Mouse (Mus musculus) lung, embryonic 15.5 days (tissue): ENCODE data around the gene Rem2. TPM values are rescaled to one million over a fixed set of nuclear protein-coding genes. Genes with fewer than 3 reads are reported as not detected.
A peak's percentile ranks its signal among the peaks of the same experiment; 100 is the strongest.

Experiments used
- ATAC-seq: fragments of 200-750 bp; cut with Nextera tagmentation; 2 replicates; pipeline ENCODE4 v1.8.0; 2017; ENCODE audit warnings: moderate number of reproducible peaks, borderline replicate concordance; ENCODE audit not compliant: low FRiP score, low TSS enrichment; ENCODE audit errors: extremely low read depth
- H3K27ac ChIP-seq: fragments of 300-500 bp; sonication (generic); 2 replicates; pipeline ENCODE4 v1.5.1; 2015; ENCODE audit warnings: moderate library complexity, mild to moderate bottlenecking, inconsistent platforms
- H3K27me3 ChIP-seq: fragments of 300-500 bp; sonication (generic); 2 replicates; pipeline ENCODE4 v1.6.1; 2015; ENCODE audit warnings: inconsistent platforms
- H3K36me3 ChIP-seq: fragments of 300-500 bp; sonication (generic); 2 replicates; pipeline ENCODE4 v1.6.1; 2015; ENCODE audit warnings: inconsistent platforms
- H3K4me1 ChIP-seq: fragments of 300-500 bp; sonication (generic); 2 replicates; pipeline ENCODE4 v1.6.1; 2015; ENCODE audit warnings: inconsistent platforms
- H3K4me2 ChIP-seq: fragments of 300-500 bp; sonication (generic); 2 replicates; pipeline ENCODE4 v1.6.1; 2015; ENCODE audit warnings: inconsistent platforms, mild to moderate bottlenecking, moderate library complexity
- H3K4me3 ChIP-seq: fragments of 300-500 bp; sonication (generic); 2 replicates; pipeline ENCODE4 v1.5.1; 2015; ENCODE audit warnings: mild to moderate bottlenecking, inconsistent platforms
- H3K9ac ChIP-seq: fragments of 300-500 bp; sonication (generic); 2 replicates; pipeline ENCODE4 v1.6.1; 2015; ENCODE audit warnings: inconsistent platforms
- H3K9me3 ChIP-seq: fragments of 300-500 bp; sonication (generic); 2 replicates; pipeline ENCODE4 v1.6.1; 2016; ENCODE audit warnings: inconsistent platforms
- WGBS: fragments of 180-500 bp; shearing (Covaris S2); methylation state at CpG from one replicate; pipeline ENCODE4 v1.1.7; 2015; 5-methylcytosine and 5-hydroxymethylcytosine counted together
- polyA plus RNA-seq: library from polyadenylated mRNA; unstranded; fragments of >200 nt; fragmentation: Nextera tagmentation; extraction: Ambion mirVana; gene quantifications from 2 replicates; pipeline ENCODE4 v1.2.1, GENCODE M21; 2015

Rem2 gene
- polyA plus RNA-seq, 1 experiment from 2014 or later: 16.2 TPM

GRCm38 (mm10) chr14:54454669-54455528 lies 21.0 kb upstream of the Rem2 start:
- Histone ChIP-seq H3K27ac (peak overlapping the region; percentile 69), H3K9ac (no peak overlapping the region), H3K4me1 (peaks cover 13% of the 10 kb centered on the region), H3K4me2 (no peak overlapping the region; the same call in 1 of the 2 replicates), H3K27me3 (no peaks in the 10 kb centered on the region), H3K9me3 (no peaks in the 10 kb centered on the region), H3K36me3 (no peaks in the 10 kb centered on the region), H3K4me3 (no peak overlapping the region)
- ATAC-seq: peak; percentile 35; the same call in 1 of the 2 replicates
- 42% methylated on average over 11 of the region's 11 CpGs for WGBS

- H3K9me3 ChIP-seq: no peaks in the 10 kb centered on the region
- H3K4me1 ChIP-seq: peaks cover 13% of the 10 kb centered on the region
- no peak overlapping the region for H3K4me3 ChIP-seq
- no peak overlapping the region for H3K4me2 ChIP-seq
- no peak overlapping the region for H3K9ac ChIP-seq
- no peak for ATAC-seq
- WGBS: 78% methylated on average over 14 of the region's 14 CpGs
- H3K27me3 ChIP-seq: no peaks in the 10 kb centered on the region
- H3K36me3 ChIP-seq: no peaks in the 10 kb centered on the region
- no peak overlapping the region for H3K27ac ChIP-seq
Observed at GRCm38 (mm10) chr14:54457907-54458569, 17.9 kb upstream of the Rem2 start.

GRCm38 (mm10) chr14:54462146-54462545 lies 13.8 kb upstream of the Rem2 start:
- Histone ChIP-seq H3K4me1 (peaks cover 14% of the 10 kb centered on the region), H3K27ac (no peak overlapping the region), H3K27me3 (no peaks in the 10 kb centered on the region), H3K4me3 (no peak overlapping the region), H3K4me2 (no peak overlapping the region), H3K9ac (no peak overlapping the region), H3K36me3 (0 out of 2 replicates have a peak, but pooled peaks cover 5% of the 10 kb centered on the region), H3K9me3 (no peaks in the 10 kb centered on the region)
- 66% methylated on average over 4 of the region's 4 CpGs for WGBS
- no peak for ATAC-seq

GRCm38 (mm10) chr14:54463108-54463958 lies 12.6 kb upstream of the Rem2 start:
- Histone ChIP-seq H3K27ac (peak overlapping the region; percentile 86), H3K9ac (peak overlapping the region; percentile 82), H3K27me3 (no peaks in the 10 kb centered on the region), H3K4me1 (peaks cover 14% of the 10 kb centered on the region), H3K9me3 (no peaks in the 10 kb centered on the region), H3K4me3 (peak overlapping the region; percentile 87), H3K36me3 (peaks cover 17% of the 10 kb centered on the region), H3K4me2 (peak overlapping the region; percentile 91)
- 12% methylated on average over 12 of the region's 12 CpGs for WGBS
- ATAC-seq: no peak

GRCm38 (mm10) chr14:54463959-54464292 lies 12.0 kb upstream of the Rem2 start, which contains the start of gene Lrp10:
Lrp10 (plus strand) TSS chr14:54464137.
- H3K27me3 ChIP-seq: no peaks in the 10 kb centered on the region
- peak; percentile 89 for ATAC-seq
- H3K4me2 ChIP-seq: peak within 1 kb of the TSS; percentile 91
- peaks cover 23% of the 10 kb centered on the region for H3K36me3 ChIP-seq
- under 1% methylated on average over 35 of the region's 35 CpGs for WGBS
- peaks cover 14% of the 10 kb centered on the region for H3K4me1 ChIP-seq
- H3K9ac ChIP-seq: peak within 1 kb of the TSS; percentile 82
- peak within 1 kb of the TSS; percentile 87 for H3K4me3 ChIP-seq
- peak within 1 kb of the TSS; percentile 86 for H3K27ac ChIP-seq
- no peaks in the 10 kb centered on the region for H3K9me3 ChIP-seq

GRCm38 (mm10) chr14:54464293-54465005 lies 11.5 kb upstream of the Rem2 start:
- Histone ChIP-seq H3K9ac (peak overlapping the region; percentile 82), H3K4me1 (peaks cover 14% of the 10 kb centered on the region), H3K36me3 (peaks cover 28% of the 10 kb centered on the region), H3K4me3 (peak overlapping the region; percentile 87), H3K9me3 (no peaks in the 10 kb centered on the region), H3K27me3 (no peaks in the 10 kb centered on the region), H3K27ac (peak overlapping the region; percentile 86), H3K4me2 (peak overlapping the region; percentile 91)
- ATAC-seq: peak; percentile 64
- under 1% methylated on average over 56 of the region's 57 CpGs for WGBS

- no peaks in the 10 kb centered on the region for H3K9me3 ChIP-seq
- peaks cover 21% of the 10 kb centered on the region for H3K4me1 ChIP-seq
- WGBS: 85% methylated on average over 2 of the region's 2 CpGs
- peak overlapping the region; percentile 29; the same call in 1 of the 2 replicates for H3K27ac ChIP-seq
- no peak overlapping the region for H3K4me3 ChIP-seq
- ATAC-seq: no peak
- no peak overlapping the region for H3K4me2 ChIP-seq
- H3K9ac ChIP-seq: no peak overlapping the region
- peaks cover 34% of the 10 kb centered on the region for H3K36me3 ChIP-seq
- no peaks in the 10 kb centered on the region for H3K27me3 ChIP-seq
Observed at GRCm38 (mm10) chr14:54471467-54471866, 4.4 kb upstream of the Rem2 start.

- no peak overlapping the region; the same call in 1 of the 2 replicates for H3K27ac ChIP-seq
- ATAC-seq: no peak
- H3K9me3 ChIP-seq: no peaks in the 10 kb centered on the region
- H3K36me3 ChIP-seq: peaks cover 27% of the 10 kb centered on the region
- 53% methylated on average over 5 of the region's 5 CpGs for WGBS
- peaks cover 33% of the 10 kb centered on the region for H3K4me1 ChIP-seq
- H3K9ac ChIP-seq: no peak overlapping the region
- H3K4me2 ChIP-seq: no peak overlapping the region
- H3K4me3 ChIP-seq: no peak overlapping the region
- H3K27me3 ChIP-seq: peaks cover 4% of the 10 kb centered on the region; the same call in 1 of the 2 replicates
Observed at GRCm38 (mm10) chr14:54472671-54473070, 3.2 kb upstream of the Rem2 start.

- ATAC-seq: no peak
- peaks cover 42% of the 10 kb centered on the region for H3K4me1 ChIP-seq
- no peak overlapping the region for H3K27ac ChIP-seq
- H3K9ac ChIP-seq: no peak overlapping the region
- peaks cover 20% of the 10 kb centered on the region for H3K27me3 ChIP-seq
- peaks cover 6% of the 10 kb centered on the region; the same call in 1 of the 2 replicates for H3K36me3 ChIP-seq
- H3K9me3 ChIP-seq: no peaks in the 10 kb centered on the region
- 63% methylated on average over 5 of the region's 5 CpGs for WGBS
- H3K4me3 ChIP-seq: no peak overlapping the region
- peak overlapping the region; percentile 83; the same call in 1 of the 2 replicates for H3K4me2 ChIP-seq
Observed at GRCm38 (mm10) chr14:54474744-54475143, 1.2 kb upstream of the Rem2 start.

GRCm38 (mm10) chr14:54477172-54477909 lies 1.4 kb downstream of the Rem2 start:
- Histone ChIP-seq H3K9me3 (no peaks in the 10 kb centered on the region), H3K36me3 (no peaks in the 10 kb centered on the region), H3K4me2 (peak overlapping the region; percentile 83), H3K4me3 (no peak overlapping the region), H3K9ac (no peak overlapping the region), H3K4me1 (peaks cover 43% of the 10 kb centered on the region), H3K27ac (peak overlapping the region; percentile 1; the same call in 1 of the 2 replicates), H3K27me3 (peaks cover 33% of the 10 kb centered on the region)
- no peak for ATAC-seq
- WGBS: 67% methylated on average over 15 of the region's 15 CpGs
